Mouse (Mus musculus): Measurements from ENCODE around the gene Gas7. TPM values are rescaled to one million over a fixed set of nuclear protein-coding genes. Genes with fewer than 3 reads are reported as not detected.

Gas7 gene
- polyA plus RNA-seq, 1 experiment from 2014 or later = 10.2 TPM

DNA sequence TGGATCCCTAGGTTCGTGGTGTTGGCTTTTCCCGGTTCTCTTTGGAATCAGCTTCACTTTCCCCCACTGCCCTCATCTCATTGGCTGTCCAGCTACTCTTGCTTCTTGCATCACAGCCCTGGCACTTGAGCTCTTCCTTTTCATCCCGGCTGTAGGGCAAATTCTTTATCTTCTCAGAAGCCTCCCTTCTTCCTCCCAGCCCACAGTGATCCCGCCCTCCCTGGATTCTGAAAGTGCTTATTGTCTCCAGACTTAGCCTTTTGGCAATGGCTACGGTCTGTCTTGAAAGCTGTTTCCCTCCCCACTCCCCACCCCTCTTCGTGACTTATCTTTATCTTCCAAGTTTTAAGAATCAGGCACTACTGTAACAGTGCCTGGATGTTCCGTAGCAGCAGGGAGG lies 126.3 kb downstream of the Gas7 start:
- Histone ChIP-seq H3K4me3 (replicated peaks; ENCODE audit: low read depth, low read length) (no peak overlapping the region), H3K9me3 (replicated peaks; ENCODE audit: low read length) (no peaks in the 10 kb centered on the region), H3K36me3 (ENCODE audit: insufficient read depth, low read length) (no peaks in the 10 kb centered on the region), H3K27me3 (ENCODE audit: insufficient read depth, low read length) (no peaks in the 10 kb centered on the region), H3K27ac (no peak overlapping the region), H3K4me1 (replicated peaks; ENCODE audit: insufficient read depth, low read length) (no peaks in the 10 kb centered on the region; the same call in 1 of the 2 replicates), H3K4me2 (ENCODE audit: low read length) (no peak overlapping the region), H3K9ac (ENCODE audit: low read depth, low read length) (no peak overlapping the region)
- ATAC-seq (replicated peaks; ENCODE audit: low FRiP score, low read depth) (no peak), DNase-seq (ENCODE audit: low spot score) (no peak)
- 60% methylated on average over 7 of the region's 7 CpGs for WGBS
- TF ChIP-seq CTCF (IDR thresholded peaks at IDR 0.05; ENCODE audit: low read depth) = no peak

DNA sequence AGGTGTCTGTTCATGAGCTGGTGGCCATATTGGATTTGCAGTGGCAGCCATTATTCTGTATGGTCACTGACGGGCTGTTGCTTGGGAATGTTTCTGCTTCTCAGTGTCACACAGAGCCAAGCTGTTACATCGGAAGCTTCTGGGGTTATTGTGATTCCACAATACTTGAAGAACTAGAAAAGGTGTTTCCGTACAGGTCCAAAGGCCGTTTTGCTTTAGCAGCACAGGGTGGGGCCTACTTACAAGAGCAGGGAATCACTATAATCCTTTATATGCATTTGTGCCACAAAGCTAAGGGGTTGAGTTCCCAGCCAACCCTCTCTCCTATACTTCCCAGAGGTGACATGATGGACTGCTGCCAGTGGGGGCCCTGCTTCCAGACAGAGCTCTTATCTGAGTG lies 127.3 kb downstream of the Gas7 start:
- Histone ChIP-seq H3K27me3 (ENCODE audit: insufficient read depth, low read length) (no peaks in the 10 kb centered on the region), H3K4me1 (replicated peaks; ENCODE audit: insufficient read depth, low read length) (no peaks in the 10 kb centered on the region; the same call in 1 of the 2 replicates), H3K36me3 (ENCODE audit: insufficient read depth, low read length) (no peaks in the 10 kb centered on the region), H3K4me3 (replicated peaks; ENCODE audit: low read depth, low read length) (no peak overlapping the region), H3K9ac (ENCODE audit: low read depth, low read length) (no peak overlapping the region), H3K27ac (no peak overlapping the region), H3K4me2 (ENCODE audit: low read length) (no peak overlapping the region), H3K9me3 (replicated peaks; ENCODE audit: low read length) (no peaks in the 10 kb centered on the region)
- no peak for TF ChIP-seq CTCF (IDR thresholded peaks at IDR 0.05; ENCODE audit: low read depth)
- 98% methylated on average over 4 of the region's 4 CpGs for WGBS
- ATAC-seq (replicated peaks; ENCODE audit: low FRiP score, low read depth) (no peak), DNase-seq (ENCODE audit: low spot score) (no peak)

DNA sequence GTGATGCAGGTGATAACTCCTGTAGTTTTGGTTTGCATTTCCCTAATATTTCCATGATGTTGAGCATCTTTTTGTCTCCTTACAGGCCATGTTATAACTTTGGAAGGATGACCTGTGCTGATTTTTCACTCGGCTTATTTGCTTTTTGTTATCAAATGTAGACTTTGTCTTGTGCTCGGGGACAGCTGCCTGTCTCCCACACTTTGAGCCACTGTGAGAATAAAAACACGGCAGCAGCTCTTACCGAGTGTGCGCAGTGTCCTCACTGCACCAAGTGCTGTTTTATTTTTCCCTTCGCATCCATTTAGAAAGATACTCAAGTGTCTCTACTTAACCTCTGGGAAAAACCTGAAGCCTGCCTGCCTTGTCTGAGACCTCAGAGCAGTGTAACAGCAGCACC lies 129.8 kb downstream of the Gas7 start:
- ATAC-seq (replicated peaks; ENCODE audit: low FRiP score, low read depth) (no peak), DNase-seq (ENCODE audit: low spot score) (no peak)
- 90% methylated on average over 6 of the region's 6 CpGs for WGBS
- no peaks in the 10 kb centered on the region for H3K36me3 ChIP-seq (ENCODE audit: insufficient read depth, low read length)
- no peak for TF ChIP-seq CTCF (IDR thresholded peaks at IDR 0.05; ENCODE audit: low read depth)
- H3K27ac ChIP-seq = no peak overlapping the region
- H3K9ac ChIP-seq (ENCODE audit: low read depth, low read length) = no peak overlapping the region
- H3K4me3 ChIP-seq (replicated peaks; ENCODE audit: low read depth, low read length) = no peak overlapping the region
- peaks cover 6% of the 10 kb centered on the region; the same call in 1 of the 2 replicates for H3K4me1 ChIP-seq (replicated peaks; ENCODE audit: insufficient read depth, low read length)
- H3K4me2 ChIP-seq (ENCODE audit: low read length) = no peak overlapping the region
- H3K27me3 ChIP-seq (ENCODE audit: insufficient read depth, low read length) = no peaks in the 10 kb centered on the region
- no peaks in the 10 kb centered on the region for H3K9me3 ChIP-seq (replicated peaks; ENCODE audit: low read length)

DNA sequence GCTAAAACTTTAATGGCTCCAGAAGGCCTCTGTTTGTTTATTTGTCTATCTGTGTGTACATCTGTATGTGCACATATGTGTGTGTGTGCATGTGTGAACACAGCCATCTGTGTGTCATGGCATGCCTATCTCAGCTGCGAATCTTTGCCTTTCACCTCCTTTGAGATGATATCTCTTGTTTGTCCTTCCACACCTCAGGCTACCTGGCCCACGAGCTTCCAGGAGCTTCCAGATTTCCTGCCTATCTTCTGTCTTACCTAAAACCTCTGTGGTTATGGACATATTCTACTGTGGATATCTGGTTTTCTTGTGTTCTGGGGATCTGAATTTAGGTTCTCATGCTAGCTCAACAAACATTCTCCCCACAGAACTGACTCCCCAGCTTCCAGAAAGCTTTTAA lies 130.4 kb downstream of the Gas7 start:
- TF ChIP-seq CTCF (IDR thresholded peaks at IDR 0.05; ENCODE audit: low read depth) = no peak
- H3K27ac ChIP-seq = no peak overlapping the region

DNA sequence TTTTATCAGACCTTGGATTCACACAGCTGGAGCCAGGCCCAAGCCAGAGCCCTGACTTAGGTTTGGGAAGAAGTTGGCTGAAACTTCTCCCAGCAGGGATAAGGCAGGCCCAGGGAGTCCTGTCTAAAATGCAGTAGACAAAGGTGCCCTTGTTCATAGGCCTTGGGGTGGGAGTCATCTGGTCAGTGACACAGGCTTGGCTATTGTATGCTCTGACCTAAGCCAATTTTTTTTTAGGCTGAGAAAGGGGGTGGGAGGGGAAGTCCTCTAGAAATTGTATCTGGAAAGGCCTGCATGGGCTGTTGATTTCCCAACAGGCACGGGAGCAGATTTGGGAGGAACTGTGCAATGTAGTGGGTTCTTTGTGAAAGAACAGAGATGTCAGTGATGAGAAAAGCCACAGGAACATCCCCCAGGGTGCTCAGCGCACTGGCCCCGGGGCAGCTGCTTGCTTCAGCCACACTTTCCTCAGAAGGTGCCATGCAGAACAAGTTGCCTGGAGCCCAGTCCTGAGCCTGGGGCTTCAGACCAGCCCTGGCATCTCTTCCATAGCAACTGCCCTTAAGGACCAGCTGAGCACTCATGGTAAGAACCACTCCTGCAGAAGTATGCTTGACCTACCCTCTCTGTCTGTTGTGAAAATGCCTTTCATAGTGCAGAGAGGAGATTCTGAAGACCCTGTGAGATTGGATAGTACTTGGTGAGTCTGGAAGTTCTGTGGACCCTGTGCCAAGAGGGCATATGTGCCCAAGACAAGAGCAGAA lies 131.2 kb downstream of the Gas7 start:
- DNase-seq (ENCODE audit: low spot score) = no peak
- WGBS = 57% methylated on average over 3 of the region's 3 CpGs
- H3K27ac ChIP-seq = no peak overlapping the region

More for the DNA sequence above, 130.4 kb downstream of the Gas7 start:
- Histone ChIP-seq H3K36me3 (ENCODE audit: insufficient read depth, low read length) (no peaks in the 10 kb centered on the region), H3K27me3 (ENCODE audit: insufficient read depth, low read length) (no peaks in the 10 kb centered on the region), H3K9me3 (replicated peaks; ENCODE audit: low read length) (no peaks in the 10 kb centered on the region), H3K4me2 (ENCODE audit: low read length) (no peak overlapping the region), H3K9ac (ENCODE audit: low read depth, low read length) (no peak overlapping the region), H3K4me1 (replicated peaks; ENCODE audit: insufficient read depth, low read length) (peaks cover 6% of the 10 kb centered on the region; the same call in 1 of the 2 replicates), H3K4me3 (replicated peaks; ENCODE audit: low read depth, low read length) (no peak overlapping the region)
- no peak for DNase-seq (ENCODE audit: low spot score)
- ATAC-seq (replicated peaks; ENCODE audit: low FRiP score, low read depth) = no peak
- WGBS = 81% methylated on average over 2 of the region's 2 CpGs

DNA sequence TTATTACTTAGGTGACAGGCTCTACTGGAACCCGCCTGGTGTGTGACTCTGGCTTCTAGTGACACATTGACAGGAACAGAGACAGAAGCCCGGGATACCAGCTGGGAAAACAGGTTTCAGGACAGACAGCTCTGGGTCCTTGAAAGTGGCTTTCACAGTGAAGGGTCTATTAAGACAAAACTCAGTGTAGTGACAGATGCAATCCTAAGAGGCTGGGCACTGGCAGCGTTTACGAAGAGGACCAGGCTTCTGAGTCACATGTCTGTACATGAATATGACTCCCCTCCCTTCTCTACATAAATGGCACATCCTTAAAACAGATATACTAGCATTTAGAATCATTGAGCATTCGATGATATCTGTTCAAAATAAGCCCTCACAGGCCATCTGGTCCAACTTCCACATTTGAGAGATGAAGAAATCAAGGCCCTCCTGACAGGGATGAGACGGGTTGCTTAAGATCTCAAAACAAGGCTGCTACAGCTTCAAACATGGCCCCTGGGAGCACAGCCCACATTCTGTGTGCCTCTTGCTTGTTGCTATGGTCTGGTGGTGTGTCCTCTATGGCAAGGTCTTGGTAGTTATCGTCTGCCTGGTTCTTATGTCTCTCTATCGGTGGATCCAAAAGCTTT lies 133.1 kb downstream of the Gas7 start:
- Histone ChIP-seq H3K4me1 (replicated peaks; ENCODE audit: insufficient read depth, low read length) (peaks cover 6% of the 10 kb centered on the region; the same call in 1 of the 2 replicates), H3K27me3 (ENCODE audit: insufficient read depth, low read length) (no peaks in the 10 kb centered on the region), H3K9ac (ENCODE audit: low read depth, low read length) (no peak overlapping the region), H3K4me2 (ENCODE audit: low read length) (no peak overlapping the region), H3K4me3 (replicated peaks; ENCODE audit: low read depth, low read length) (no peak overlapping the region), H3K27ac (no peak overlapping the region), H3K36me3 (ENCODE audit: insufficient read depth, low read length) (no peaks in the 10 kb centered on the region), H3K9me3 (replicated peaks; ENCODE audit: low read length) (no peaks in the 10 kb centered on the region)
- WGBS = 76% methylated on average over 8 of the region's 8 CpGs
- no peak for ATAC-seq (replicated peaks; ENCODE audit: low FRiP score, low read depth)
- no peak for TF ChIP-seq CTCF (IDR thresholded peaks at IDR 0.05; ENCODE audit: low read depth)
- no peak for DNase-seq (ENCODE audit: low spot score)

More for the DNA sequence above, 131.2 kb downstream of the Gas7 start:
- no peak overlapping the region for H3K9ac ChIP-seq (ENCODE audit: low read depth, low read length)
- ATAC-seq (replicated peaks; ENCODE audit: low FRiP score, low read depth) = no peak
- peaks cover 6% of the 10 kb centered on the region; the same call in 1 of the 2 replicates for H3K4me1 ChIP-seq (replicated peaks; ENCODE audit: insufficient read depth, low read length)
- no peaks in the 10 kb centered on the region for H3K27me3 ChIP-seq (ENCODE audit: insufficient read depth, low read length)
- no peak overlapping the region for H3K4me2 ChIP-seq (ENCODE audit: low read length)
- no peak for TF ChIP-seq CTCF (IDR thresholded peaks at IDR 0.05; ENCODE audit: low read depth)
- H3K4me3 ChIP-seq (replicated peaks; ENCODE audit: low read depth, low read length) = no peak overlapping the region
- no peaks in the 10 kb centered on the region for H3K9me3 ChIP-seq (replicated peaks; ENCODE audit: low read length)
- no peaks in the 10 kb centered on the region for H3K36me3 ChIP-seq (ENCODE audit: insufficient read depth, low read length)

Data from kidney, postnatal 0 days (tissue).